Mouse (Mus musculus): ENCODE results near the gene Sdhb. TPM values are rescaled to one million over a fixed set of nuclear protein-coding genes. Genes with fewer than 3 reads are reported as not detected.

Sdhb gene
- polyA plus RNA-seq, 1 experiment from 2014 or later, result 1,015 TPM

DNA sequence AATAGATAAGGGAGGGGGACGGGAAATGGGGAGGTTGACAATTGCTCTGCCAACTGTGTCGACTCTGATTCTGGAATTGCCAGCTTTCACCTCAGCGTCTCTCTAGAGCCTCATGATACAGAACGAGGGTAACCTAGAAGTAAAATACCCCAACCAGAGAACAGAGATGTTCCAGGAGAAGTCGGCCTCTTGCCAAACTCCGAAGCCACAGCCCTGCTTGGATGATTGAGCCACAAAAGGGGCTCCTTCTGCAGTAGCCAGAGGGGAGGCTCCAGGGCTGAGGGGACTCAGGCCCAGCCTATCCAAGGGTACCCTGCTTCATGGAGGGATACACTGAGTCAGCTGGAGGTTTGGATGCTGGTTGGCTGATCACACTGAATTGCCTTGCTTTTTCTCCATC, 2.7 kb upstream of the Sdhb start:
- no peak for ATAC-seq (ENCODE audit: insufficient number of reproducible peaks, insufficient read depth, low FRiP score, low read depth)
- Histone ChIP-seq H3K4me2 (ENCODE audit: low read length) (no peak overlapping the region), H3K27ac (replicated peaks in 1 of 2; ENCODE audit: control insufficient read depth in 1 of 2, insufficient read depth in 1 of 2, low read depth in 2 of 2, low read length in 2 of 2) (peak overlapping the region; percentile 14 to 19; a peak in 1 of 4 replicates), H3K36me3 (ENCODE audit: control insufficient read depth, insufficient read depth, low read length) (no peaks in the 10 kb centered on the region), H3K4me3 (ENCODE audit: control insufficient read depth in 1 of 2, insufficient read depth in 1 of 2, low read depth in 1 of 2, low read length in 2 of 2) (no peak overlapping the region), H3K9ac (ENCODE audit: low read length) (peak overlapping the region; percentile 66; the same call in 1 of the 2 replicates), H3K9me3 (ENCODE audit: control insufficient read depth, low read length) (no peaks in the 10 kb centered on the region), H3K27me3 (ENCODE audit: control insufficient read depth, insufficient read depth, low read length) (no peaks in the 10 kb centered on the region), H3K4me1 (ENCODE audit: control insufficient read depth in 2 of 2, insufficient read depth in 2 of 2, low read length in 2 of 2) (peaks cover 22 to 29% of the 10 kb centered on the region in 2 experiments)
- WGBS, result 49% methylated on average over 6 of the region's 6 CpGs

DNA sequence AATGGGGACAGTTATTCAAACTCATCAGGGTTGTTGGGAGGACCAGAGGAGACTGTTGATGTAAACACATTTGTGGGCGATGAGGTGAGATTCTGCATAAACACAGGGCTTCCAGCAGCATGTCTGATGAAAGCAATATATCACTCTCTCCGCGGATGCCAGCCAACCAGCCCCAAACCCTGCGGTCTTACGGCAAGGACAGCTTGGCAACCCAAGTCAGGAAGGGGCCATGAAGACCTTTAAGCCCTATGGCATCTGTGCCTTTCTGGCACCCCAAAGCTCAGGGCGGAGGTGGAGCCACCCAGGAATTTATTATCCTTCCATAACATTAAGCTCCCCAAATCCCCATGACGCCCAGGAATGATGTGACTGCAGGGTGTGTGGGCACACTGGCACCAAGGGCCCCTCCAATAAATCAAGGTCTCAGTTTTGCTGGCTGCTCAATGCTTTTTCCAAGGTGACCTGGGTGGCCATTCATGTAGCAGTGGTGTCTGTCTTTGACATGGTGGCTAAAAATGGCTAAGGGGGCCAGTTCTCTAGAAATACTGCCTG, 1.8 kb upstream of the Sdhb start:
- Histone ChIP-seq H3K27me3 (ENCODE audit: control insufficient read depth, insufficient read depth, low read length) (no peaks in the 10 kb centered on the region), H3K4me3 (ENCODE audit: control insufficient read depth in 1 of 2, insufficient read depth in 1 of 2, low read depth in 1 of 2, low read length in 2 of 2) (no peak overlapping the region), H3K36me3 (ENCODE audit: control insufficient read depth, insufficient read depth, low read length) (peaks cover 6% of the 10 kb centered on the region; the same call in 1 of the 2 replicates), H3K9me3 (ENCODE audit: control insufficient read depth, low read length) (no peaks in the 10 kb centered on the region), H3K27ac (replicated peaks in 1 of 2; ENCODE audit: control insufficient read depth in 1 of 2, insufficient read depth in 1 of 2, low read depth in 2 of 2, low read length in 2 of 2) (no peak overlapping the region), H3K9ac (ENCODE audit: low read length) (no peak overlapping the region), H3K4me1 (ENCODE audit: control insufficient read depth in 2 of 2, insufficient read depth in 2 of 2, low read length in 2 of 2) (peaks cover 23 to 31% of the 10 kb centered on the region in 2 experiments), H3K4me2 (ENCODE audit: low read length) (no peak overlapping the region)
- ATAC-seq (ENCODE audit: insufficient number of reproducible peaks, insufficient read depth, low FRiP score, low read depth), result no peak
- WGBS, result 84% methylated on average over 7 of the region's 7 CpGs

GRCm38 (mm10) chr4:140959715-140960479, 1.1 kb upstream of the Sdhb start:
- H3K9me3 ChIP-seq (ENCODE audit: control insufficient read depth, low read length), result no peaks in the 10 kb centered on the region
- no peak for ATAC-seq (ENCODE audit: insufficient number of reproducible peaks, insufficient read depth, low FRiP score, low read depth)
- peak overlapping the region; percentile 70; the same call in 1 of the 2 replicates for H3K9ac ChIP-seq (ENCODE audit: low read length)
- no peaks in the 10 kb centered on the region for H3K27me3 ChIP-seq (ENCODE audit: control insufficient read depth, insufficient read depth, low read length)
- 84% methylated on average over 10 of the region's 10 CpGs for WGBS
- peak overlapping the region; percentile 74 for H3K4me2 ChIP-seq (ENCODE audit: low read length)
- H3K4me1 ChIP-seq (ENCODE audit: control insufficient read depth in 2 of 2, insufficient read depth in 2 of 2, low read length in 2 of 2), result peaks cover 23 to 33% of the 10 kb centered on the region in 2 experiments
- peak overlapping the region in 1 of 2 experiments; percentile 93; a peak in 2 of 4 replicates for H3K27ac ChIP-seq (replicated peaks in 1 of 2; ENCODE audit: control insufficient read depth in 1 of 2, insufficient read depth in 1 of 2, low read depth in 2 of 2, low read length in 2 of 2)
- no peak overlapping the region for H3K4me3 ChIP-seq (ENCODE audit: control insufficient read depth in 1 of 2, insufficient read depth in 1 of 2, low read depth in 1 of 2, low read length in 2 of 2)
- peaks cover 7% of the 10 kb centered on the region; the same call in 1 of the 2 replicates for H3K36me3 ChIP-seq (ENCODE audit: control insufficient read depth, insufficient read depth, low read length)

DNA sequence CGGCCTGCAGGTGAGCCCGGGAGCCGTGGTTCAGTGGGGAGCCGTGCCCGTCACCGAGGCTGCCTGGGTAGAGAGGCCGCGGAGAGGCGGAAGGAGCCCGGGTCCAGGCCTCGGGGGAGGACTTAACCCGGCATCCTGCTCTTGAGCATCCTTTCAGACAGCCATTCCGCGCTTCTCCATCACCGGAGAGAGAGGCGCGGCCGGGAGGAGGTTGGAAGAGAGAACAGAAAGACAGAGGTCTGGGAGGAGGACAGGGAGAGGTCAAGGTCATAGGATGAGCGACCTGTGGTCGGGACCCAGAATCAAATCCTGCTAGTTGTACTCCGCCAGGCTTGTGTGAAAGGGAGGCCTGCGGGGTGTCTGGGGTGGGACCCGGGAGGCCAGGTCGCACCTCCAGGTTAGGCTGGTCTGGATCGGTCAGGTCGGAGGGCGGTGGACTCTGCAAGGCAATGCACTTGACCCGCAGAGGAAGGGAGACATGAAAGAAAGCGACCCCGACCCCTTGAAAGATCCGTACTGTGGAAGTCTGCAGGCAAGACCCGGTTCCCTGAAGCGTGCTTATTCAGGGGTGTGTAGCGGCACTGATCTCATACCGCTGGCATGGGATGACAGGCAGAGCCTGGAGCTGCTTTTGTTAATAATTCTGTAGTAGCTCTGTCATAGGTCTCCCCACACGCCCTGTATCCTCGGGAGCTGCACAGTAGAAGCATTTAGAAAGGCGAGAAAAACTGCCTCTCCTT, 634 bp downstream of the Sdhb start:
- peak overlapping the region; percentile 99 for H3K9ac ChIP-seq (ENCODE audit: low read length)
- under 1% methylated on average over 38 of the region's 38 CpGs for WGBS
- no peaks in the 10 kb centered on the region for H3K27me3 ChIP-seq (ENCODE audit: control insufficient read depth, insufficient read depth, low read length)
- peaks cover 19% of the 10 kb centered on the region for H3K36me3 ChIP-seq (ENCODE audit: control insufficient read depth, insufficient read depth, low read length)
- peak overlapping the region; percentile 86 to 98 for H3K4me3 ChIP-seq (ENCODE audit: control insufficient read depth in 1 of 2, insufficient read depth in 1 of 2, low read depth in 1 of 2, low read length in 2 of 2)
- no peak for ATAC-seq (ENCODE audit: insufficient number of reproducible peaks, insufficient read depth, low FRiP score, low read depth)
- H3K4me2 ChIP-seq (ENCODE audit: low read length), result peak overlapping the region; percentile 77
- H3K9me3 ChIP-seq (ENCODE audit: control insufficient read depth, low read length), result no peaks in the 10 kb centered on the region
- peaks cover 23 to 33% of the 10 kb centered on the region in 2 experiments for H3K4me1 ChIP-seq (ENCODE audit: control insufficient read depth in 2 of 2, insufficient read depth in 2 of 2, low read length in 2 of 2)
- H3K27ac ChIP-seq (replicated peaks in 1 of 2; ENCODE audit: control insufficient read depth in 1 of 2, insufficient read depth in 1 of 2, low read depth in 2 of 2, low read length in 2 of 2), result peak overlapping the region; percentile 89 to 93

DNA sequence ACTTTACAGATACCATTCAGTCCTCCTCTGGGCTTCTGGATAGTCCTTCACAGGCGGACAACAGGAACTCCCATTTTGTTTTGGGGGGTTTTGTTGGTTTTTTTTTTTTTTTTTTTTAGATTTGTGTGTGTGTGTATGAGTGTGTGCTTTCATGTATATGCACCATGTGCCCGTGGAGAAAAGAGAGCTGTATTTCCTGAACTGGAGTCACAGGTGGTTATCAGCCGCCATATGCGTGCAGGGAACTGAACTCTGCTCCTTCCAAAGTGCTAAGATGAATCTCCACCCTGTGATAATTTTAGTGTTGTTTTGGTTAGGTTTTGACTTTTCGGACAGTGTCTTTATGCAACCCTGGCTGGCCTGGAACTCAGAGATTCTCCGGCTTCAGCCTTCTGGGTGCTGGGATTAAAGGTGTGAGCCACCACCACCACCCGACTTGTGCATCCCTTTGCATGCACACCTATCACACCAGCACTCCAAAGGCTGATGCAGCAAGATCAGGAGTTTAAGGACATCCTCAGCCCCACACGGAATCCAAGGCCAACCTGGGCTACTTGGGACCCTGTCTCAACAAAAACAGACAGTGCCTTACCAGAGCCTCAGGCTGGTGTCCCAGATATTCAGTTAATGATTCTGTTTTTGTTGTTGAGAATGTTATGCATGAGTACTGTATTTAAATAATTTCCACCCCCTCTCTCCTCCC, 1.4 kb downstream of the Sdhb start:
- Histone ChIP-seq H3K36me3 (ENCODE audit: control insufficient read depth, insufficient read depth, low read length) (peaks cover 26% of the 10 kb centered on the region), H3K4me1 (ENCODE audit: control insufficient read depth in 2 of 2, insufficient read depth in 2 of 2, low read length in 2 of 2) (peaks cover 20 to 33% of the 10 kb centered on the region in 2 experiments), H3K27ac (replicated peaks in 1 of 2; ENCODE audit: control insufficient read depth in 1 of 2, insufficient read depth in 1 of 2, low read depth in 2 of 2, low read length in 2 of 2) (peak overlapping the region in 1 of 2 experiments; percentile 93; a peak in 2 of 4 replicates), H3K9ac (ENCODE audit: low read length) (peak overlapping the region; percentile 99), H3K4me3 (ENCODE audit: control insufficient read depth in 1 of 2, insufficient read depth in 1 of 2, low read depth in 1 of 2, low read length in 2 of 2) (peak overlapping the region; percentile 86 to 98), H3K9me3 (ENCODE audit: control insufficient read depth, low read length) (no peaks in the 10 kb centered on the region), H3K27me3 (ENCODE audit: control insufficient read depth, insufficient read depth, low read length) (no peaks in the 10 kb centered on the region), H3K4me2 (ENCODE audit: low read length) (peak overlapping the region; percentile 77)
- ATAC-seq (ENCODE audit: insufficient number of reproducible peaks, insufficient read depth, low FRiP score, low read depth), result no peak
- 58% methylated on average over 8 of the region's 8 CpGs for WGBS

GRCm38 (mm10) chr4:140962950-140963349, 1.9 kb downstream of the Sdhb start:
- H3K36me3 ChIP-seq (ENCODE audit: control insufficient read depth, insufficient read depth, low read length), result peaks cover 32% of the 10 kb centered on the region
- peak overlapping the region; percentile 77 for H3K4me2 ChIP-seq (ENCODE audit: low read length)
- 0 out of 4 replicates have a peak overlapping the region, but pooled peaks of 1 of the 2 experiments have one; percentile 86 for H3K4me3 ChIP-seq (ENCODE audit: control insufficient read depth in 1 of 2, insufficient read depth in 1 of 2, low read depth in 1 of 2, low read length in 2 of 2)
- no peaks in the 10 kb centered on the region for H3K27me3 ChIP-seq (ENCODE audit: control insufficient read depth, insufficient read depth, low read length)
- H3K9me3 ChIP-seq (ENCODE audit: control insufficient read depth, low read length), result no peaks in the 10 kb centered on the region
- no peak for ATAC-seq (ENCODE audit: insufficient number of reproducible peaks, insufficient read depth, low FRiP score, low read depth)
- WGBS, result 24% methylated on average over 5 of the region's 5 CpGs
- peak overlapping the region; percentile 99 for H3K9ac ChIP-seq (ENCODE audit: low read length)
- peaks cover 17 to 33% of the 10 kb centered on the region in 2 experiments for H3K4me1 ChIP-seq (ENCODE audit: control insufficient read depth in 2 of 2, insufficient read depth in 2 of 2, low read length in 2 of 2)
- peak overlapping the region; percentile 14 to 57; a peak in 3 of 4 replicates for H3K27ac ChIP-seq (replicated peaks in 1 of 2; ENCODE audit: control insufficient read depth in 1 of 2, insufficient read depth in 1 of 2, low read depth in 2 of 2, low read length in 2 of 2)

Data from heart, embryonic 14.5 days (tissue).